Mouse (Mus musculus) bone marrow macrophage, adult 2 months (primary cell): ENCODE results near the gene 2510039O18Rik.

ENCODE experiments used
- CTCF ChIP-seq: IDR thresholded peaks from 2 replicates; pipeline ENCODE4 v1.5.1; 2012; ENCODE audit warnings: low read depth, mild to moderate bottlenecking, low read length, moderate library complexity
- POLR2A ChIP-seq: IDR thresholded peaks from 2 replicates; pipeline ENCODE4 v1.6.1; 2012; ENCODE audit warnings: mild to moderate bottlenecking, low read depth, low read length, borderline replicate concordance

DNA sequence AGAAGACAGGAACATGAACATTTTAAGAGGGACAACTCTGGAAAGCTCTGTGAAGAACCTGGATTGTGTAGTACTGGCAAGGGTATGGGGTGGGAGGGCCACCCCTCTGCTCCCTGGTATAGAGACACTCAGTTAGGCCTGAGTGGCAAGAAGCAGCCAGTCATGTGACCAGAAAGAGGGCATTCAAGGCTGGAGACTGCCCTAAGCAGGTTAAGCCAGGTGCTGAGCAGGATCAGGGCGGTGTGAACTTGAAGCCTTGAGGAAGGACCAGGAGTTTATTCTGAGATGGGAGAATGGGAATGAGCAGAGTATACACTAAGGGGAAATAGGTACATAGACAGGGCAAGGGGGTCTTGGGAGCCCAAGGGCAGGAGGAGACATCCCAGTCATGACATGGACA is 2.3 kb downstream of the 2510039O18Rik start:
- no peak for TF ChIP-seq CTCF
- no peak for TF ChIP-seq POLR2A
